Mouse (Mus musculus) megakaryocyte, embryonic 14.5 days (primary cell): ENCODE measurements around the gene Clint1.

Source experiments
- FLI1 ChIP-seq: IDR thresholded peaks from 2 replicates; pipeline ENCODE4 v1.6.1; 2012; ENCODE audit warnings: low read length, inconsistent platforms, mixed read lengths
- GATA1 ChIP-seq: IDR thresholded peaks from 3 replicates; pipeline ENCODE4 v1.6.1; 2012; ENCODE audit warnings: mixed read lengths, low read length, inconsistent platforms, borderline replicate concordance

- no peak for TF ChIP-seq GATA1
- TF ChIP-seq FLI1 = no peak
These were observed 20.2 kb upstream of the Clint1 start for GRCm38 (mm10) chr11:45831476-45832143.
